Mouse (Mus musculus) embryonic facial prominence, embryonic 14.5 days (tissue): ENCODE results near the gene Arid3a. TPM values are rescaled to one million over a fixed set of nuclear protein-coding genes. Genes with fewer than 3 reads are reported as not detected.

ENCODE experiments used
- ATAC-seq: fragments of 200-750 bp; cut with Nextera tagmentation; 2 replicates; pipeline ENCODE4 v1.8.0; 2017; ENCODE audit warnings: low read depth, moderate number of reproducible peaks, moderate TSS enrichment
- DNase-seq: peaks from one replicate; pipeline ENCODE4 v3.0.0-alpha.2; 2015; ENCODE audit warnings: low spot score
- H3K27ac ChIP-seq: fragments of 300-500 bp; sonication (generic); replicated peaks from 2 replicates; pipeline ENCODE4 v1.5.1; 2014; ENCODE audit warnings: low read depth, mild to moderate bottlenecking, low read length, moderate library complexity
- H3K27me3 ChIP-seq: fragments of 300-500 bp; sonication (generic); replicated peaks from 2 replicates; pipeline ENCODE4 v1.6.1; 2014; ENCODE audit warnings: low read length; ENCODE audit not compliant: control insufficient read depth, insufficient read depth
- H3K36me3 ChIP-seq: fragments of 300-500 bp; sonication (generic); 2 replicates; pipeline ENCODE4 v1.6.1; 2014; ENCODE audit warnings: low read length, mixed read lengths; ENCODE audit not compliant: control insufficient read depth, insufficient read depth
- H3K4me1 ChIP-seq: fragments of 300-500 bp; sonication (generic); 2 replicates; pipeline ENCODE4 v1.6.1; 2014; ENCODE audit warnings: antibody characterized with exemption, low read length; ENCODE audit not compliant: control insufficient read depth, insufficient read depth
- H3K4me2 ChIP-seq: fragments of 300-500 bp; sonication (generic); 2 replicates; pipeline ENCODE4 v1.6.1; 2014; ENCODE audit warnings: low read depth, mild to moderate bottlenecking, low read length, moderate library complexity, mixed read lengths
- H3K4me3 ChIP-seq: fragments of 300-500 bp; sonication (generic); 2 replicates; pipeline ENCODE4 v1.5.1; 2014; ENCODE audit warnings: low read depth, mild to moderate bottlenecking, low read length
- H3K9ac ChIP-seq: fragments of 300-500 bp; sonication (generic); 2 replicates; pipeline ENCODE4 v1.6.1; 2014; ENCODE audit warnings: low read depth, mild to moderate bottlenecking, low read length, moderate library complexity, mixed read lengths
- H3K9me3 ChIP-seq: fragments of 300-500 bp; sonication (generic); 2 replicates; pipeline ENCODE4 v1.6.1; 2016; ENCODE audit warnings: low read length; ENCODE audit not compliant: control insufficient read depth
- WGBS: fragments of 180-500 bp; shearing (Covaris S2); extraction: QIAGEN DNeasy Blood & Tissue Kit; methylation state at CpG from one replicate; pipeline ENCODE4 v1.1.7; 2014; 5-methylcytosine and 5-hydroxymethylcytosine counted together
- polyA plus RNA-seq: library from polyadenylated mRNA; unstranded; fragments of >200 nt; fragmentation: Nextera tagmentation; extraction: Ambion mirVana; gene quantifications from 2 replicates; pipeline ENCODE4 v1.2.1, GENCODE M21; 2014

Gene Arid3a
- polyA plus RNA-seq, 1 experiment from 2014 or later, result 3.1 TPM

- Histone ChIP-seq H3K27ac (no peak overlapping the region), H3K27me3 (peaks cover 60% of the 10 kb centered on the region), H3K4me1 (peaks cover 21% of the 10 kb centered on the region), H3K4me2 (peak overlapping the region; percentile 34), H3K9me3 (no peaks in the 10 kb centered on the region), H3K9ac (peak overlapping the region; percentile 37; the same call in 1 of the 2 replicates), H3K36me3 (no peaks in the 10 kb centered on the region), H3K4me3 (peak overlapping the region; percentile 17; the same call in 1 of the 2 replicates)
- WGBS, result 7% methylated on average over 18 of the region's 21 CpGs
- ATAC-seq, result no peak
- DNase-seq, result no peak
Measured at GRCm38 (mm10) chr10:79919251-79919849, 7.5 kb upstream of the Arid3a start.

- Histone ChIP-seq H3K9ac (no peak overlapping the region), H3K27me3 (peaks cover 60% of the 10 kb centered on the region), H3K27ac (no peak overlapping the region), H3K4me2 (no peak overlapping the region), H3K36me3 (no peaks in the 10 kb centered on the region), H3K4me1 (peaks cover 21% of the 10 kb centered on the region), H3K4me3 (peak overlapping the region; percentile 32), H3K9me3 (no peaks in the 10 kb centered on the region)
- DNase-seq (no peak), ATAC-seq (no peak)
- 22% methylated on average over 25 of the region's 26 CpGs for WGBS
Measured at GRCm38 (mm10) chr10:79920056-79920890, 6.6 kb upstream of the Arid3a start.

GRCm38 (mm10) chr10:79920958-79921535 is 5.8 kb upstream of the Arid3a start, which contains the start of gene R3hdm4:
R3hdm4 (minus strand) TSS chr10:79921208.
- Histone ChIP-seq H3K27ac (no peak within 1 kb of the TSS), H3K4me1 (peaks cover 18% of the 10 kb centered on the region), H3K9me3 (no peaks in the 10 kb centered on the region), H3K27me3 (peaks cover 60% of the 10 kb centered on the region), H3K4me3 (peak within 1 kb of the TSS; percentile 32), H3K36me3 (no peaks in the 10 kb centered on the region), H3K9ac (no peak within 1 kb of the TSS; the same call in 1 of the 2 replicates), H3K4me2 (peak within 1 kb of the TSS; percentile 49)
- no peak for DNase-seq
- no peak for ATAC-seq
- WGBS, result 6% methylated on average over 14 of the region's 41 CpGs

GRCm38 (mm10) chr10:79921572-79921971 is 5.3 kb upstream of the Arid3a start:
- Histone ChIP-seq H3K27me3 (peaks cover 60% of the 10 kb centered on the region), H3K4me2 (peak overlapping the region; percentile 49), H3K4me3 (peak overlapping the region; percentile 32), H3K4me1 (peaks cover 18% of the 10 kb centered on the region), H3K9ac (no peak overlapping the region; the same call in 1 of the 2 replicates), H3K9me3 (no peaks in the 10 kb centered on the region), H3K36me3 (no peaks in the 10 kb centered on the region), H3K27ac (no peak overlapping the region)
- ATAC-seq (no peak), DNase-seq (peak; percentile 27)
- WGBS, result 1% methylated on average over 21 of the region's 34 CpGs

DNA sequence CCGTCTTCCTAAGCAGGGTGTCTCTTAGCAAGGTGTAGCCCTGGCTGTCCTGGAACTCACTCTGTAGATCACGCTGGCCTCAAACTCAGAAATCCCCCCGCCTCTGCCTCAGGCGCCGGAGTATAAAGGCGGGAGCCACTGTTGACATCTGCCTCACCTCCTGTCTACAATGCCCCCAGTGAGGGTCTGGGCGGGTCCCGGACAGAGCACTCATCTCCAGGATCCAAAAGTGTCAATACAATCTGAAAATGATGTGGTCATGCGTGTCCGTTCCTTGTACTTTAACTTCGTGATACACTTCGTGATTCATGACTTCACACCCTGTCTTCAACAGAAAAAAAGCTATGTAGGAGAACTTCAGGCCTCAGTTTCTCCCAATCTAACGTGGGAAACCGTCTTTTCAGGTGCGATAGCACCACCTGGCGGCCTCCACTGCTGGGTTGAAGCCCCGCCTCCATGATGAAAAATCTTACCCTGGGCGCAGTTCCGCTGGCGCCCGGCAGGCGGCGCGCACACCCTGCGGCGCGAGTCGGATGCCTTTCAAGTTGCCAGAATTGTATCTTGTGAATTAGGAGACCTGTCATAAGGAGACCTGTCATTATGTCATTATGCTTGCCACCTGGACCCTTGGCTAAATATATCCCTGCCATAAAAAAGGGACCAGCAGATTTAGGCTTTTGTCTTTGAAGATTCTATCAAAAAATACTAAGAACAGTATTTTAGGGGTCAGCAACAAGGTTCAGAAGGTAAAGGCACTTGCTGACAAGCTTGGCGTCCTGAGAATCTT is 1.7 kb upstream of the Arid3a start:
- H3K36me3 ChIP-seq, result 0 out of 2 replicates have a peak, but pooled peaks cover under 1% of the 10 kb centered on the region
- DNase-seq (peak; percentile 88), ATAC-seq (no peak; the same call in 1 of the 2 replicates)
- H3K9me3 ChIP-seq, result no peaks in the 10 kb centered on the region
- no peak overlapping the region for H3K9ac ChIP-seq
- peaks cover 25% of the 10 kb centered on the region for H3K4me1 ChIP-seq
- peaks cover 32% of the 10 kb centered on the region for H3K27me3 ChIP-seq
- H3K4me3 ChIP-seq, result peak overlapping the region; percentile 85; the same call in 1 of the 2 replicates
- H3K27ac ChIP-seq, result 0 out of 2 replicates have a peak overlapping the region, but pooled peaks have one; percentile 94
- WGBS, result 10% methylated on average over 29 of the region's 29 CpGs
- peak overlapping the region; percentile 94; the same call in 1 of the 2 replicates for H3K4me2 ChIP-seq

- Histone ChIP-seq H3K27ac (peak overlapping the region; percentile 94), H3K4me3 (peak overlapping the region; percentile 85), H3K27me3 (peaks cover 24% of the 10 kb centered on the region), H3K4me1 (peaks cover 20% of the 10 kb centered on the region), H3K9ac (peak overlapping the region; percentile 91), H3K36me3 (0 out of 2 replicates have a peak, but pooled peaks cover 8% of the 10 kb centered on the region), H3K9me3 (no peaks in the 10 kb centered on the region), H3K4me2 (peak overlapping the region; percentile 94)
- 9% methylated on average over 13 of the region's 15 CpGs for WGBS
- ATAC-seq, result peak; percentile 2; the same call in 1 of the 2 replicates
- DNase-seq, result no peak
Measured at GRCm38 (mm10) chr10:79925785-79926490, 905 bp upstream of the Arid3a start.

DNA sequence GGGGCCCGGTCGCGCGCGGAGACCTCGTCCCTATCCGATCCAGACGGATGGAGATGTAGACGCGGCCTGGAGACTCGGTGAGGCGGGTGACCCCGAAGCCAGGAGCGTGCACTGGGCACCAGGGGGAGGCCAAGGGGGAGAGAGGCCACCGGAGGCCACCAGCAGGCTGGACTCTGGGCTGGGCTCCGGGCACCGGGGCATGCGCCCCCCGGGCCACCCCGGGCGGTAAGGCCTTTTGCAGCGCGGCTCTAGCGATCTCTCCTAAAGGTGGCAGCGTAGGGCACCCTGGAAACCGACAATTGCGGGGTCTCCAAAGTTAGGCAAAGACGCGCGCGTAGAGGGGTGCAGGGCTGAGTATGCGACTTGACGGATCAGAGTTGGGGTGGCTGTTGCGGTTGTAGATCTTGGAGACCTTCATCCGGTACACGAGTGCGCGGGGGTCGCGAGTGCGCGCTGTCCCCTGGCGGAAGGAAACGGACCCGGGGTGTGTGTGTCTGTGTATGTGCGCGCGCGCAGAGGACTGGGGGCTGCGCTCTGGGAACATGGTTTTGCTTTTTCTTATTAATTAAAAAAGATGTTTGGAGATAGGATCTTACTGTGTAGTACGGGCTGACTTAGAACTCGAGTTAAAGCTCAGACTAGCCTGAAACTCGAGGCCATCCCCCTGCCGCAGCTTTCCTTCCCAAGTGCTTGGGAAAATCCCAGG is 634 bp downstream of the Arid3a start:
- peak overlapping the region; percentile 94 for H3K27ac ChIP-seq
- H3K4me1 ChIP-seq, result peaks cover 15% of the 10 kb centered on the region
- ATAC-seq (peak; percentile 10), DNase-seq (peak; percentile 71)
- H3K4me2 ChIP-seq, result peak overlapping the region; percentile 94
- H3K9me3 ChIP-seq, result no peaks in the 10 kb centered on the region
- H3K27me3 ChIP-seq, result peaks cover 9% of the 10 kb centered on the region
- 0% methylated on average over 43 of the region's 54 CpGs for WGBS
- H3K4me3 ChIP-seq, result peak overlapping the region; percentile 85
- peaks cover 23% of the 10 kb centered on the region for H3K36me3 ChIP-seq
- H3K9ac ChIP-seq, result peak overlapping the region; percentile 91
